Mouse (Mus musculus) megakaryocyte, embryonic 14.5 days (primary cell): ENCODE data around the gene S1pr4.

Experiments
- FLI1 ChIP-seq: IDR thresholded peaks from 2 replicates; pipeline ENCODE4 v1.6.1; 2012; ENCODE audit warnings: low read length, inconsistent platforms, mixed read lengths
- GATA1 ChIP-seq: IDR thresholded peaks from 3 replicates; pipeline ENCODE4 v1.6.1; 2012; ENCODE audit warnings: mixed read lengths, low read length, inconsistent platforms, borderline replicate concordance

GRCm38 (mm10) chr10:81472403-81473002 lies 27.4 kb downstream of the S1pr4 start:
- no peak for TF ChIP-seq GATA1
- TF ChIP-seq FLI1: no peak
